Mouse (Mus musculus) lung, adult 2 months (tissue): ENCODE data around the gene Chic2. TPM values are rescaled to one million over a fixed set of nuclear protein-coding genes. Genes with fewer than 3 reads are reported as not detected.

ENCODE experiments used
- DNase-seq: peaks from one replicate; pipeline ENCODE4 v3.0.0; 2022
- H3K4me1 ChIP-seq: fragments of 200-500 bp; 2 replicates; pipeline ENCODE4 v1.6.1; 2011; ENCODE audit warnings: low read length; ENCODE audit not compliant: control insufficient read depth, insufficient read depth
- H3K4me3 ChIP-seq: fragments of 200-500 bp; replicated peaks from 2 replicates; pipeline ENCODE3; 2011; ENCODE audit warnings: low read depth, mild to moderate bottlenecking, control low read depth, low read length; ENCODE audit errors: extremely low read depth
- CTCF ChIP-seq: fragments of 200-500 bp; IDR thresholded peaks from 2 replicates; pipeline ENCODE4 v1.5.1; 2011; ENCODE audit warnings: mild to moderate bottlenecking, low read length, control low read depth; ENCODE audit not compliant: insufficient read depth
- POLR2A ChIP-seq: fragments of 200-500 bp; IDR thresholded peaks from 2 replicates; pipeline ENCODE4 v1.6.1; 2011; ENCODE audit warnings: low read depth, mild to moderate bottlenecking, control low read depth, low read length, borderline replicate concordance; ENCODE audit errors: extremely low read depth
- whole genome bisulfite sequencing: fragments of 180-500 bp; shearing (Covaris S2); methylation state at CpG from one replicate; pipeline ENCODE4 v1.1.7; 2018; 5-methylcytosine and 5-hydroxymethylcytosine counted together
- polyA plus RNA-seq: library from polyadenylated mRNA; depleted of rRNA; stranded (reverse); fragments of >200 nt; gene quantifications from 2 replicates; pipeline ENCODE4 v1.2.3, GENCODE M21; 2012; rRNA removed

The Chic2 gene
- polyA plus RNA-seq, 1 experiment: 10.6 TPM

- no peak overlapping the region for H3K4me3 ChIP-seq
- no peak for DNase-seq
- TF ChIP-seq CTCF: no peak
- TF ChIP-seq POLR2A: no peak
- WGBS: 66% methylated on average over 5 of the region's 5 CpGs
- no peaks in the 10 kb centered on the region for H3K4me1 ChIP-seq
Measured at GRCm38 (mm10) chr5:74962771-74963170, 81.8 kb downstream of the Chic2 start.

- 35% methylated on average over 14 of the region's 14 CpGs for WGBS
- TF ChIP-seq CTCF: peak; percentile 59
- no peak for TF ChIP-seq POLR2A
- Histone ChIP-seq H3K4me1 (no peaks in the 10 kb centered on the region; the same call in 1 of the 2 replicates), H3K4me3 (no peak overlapping the region)
- DNase-seq: peak; percentile 66
Measured at GRCm38 (mm10) chr5:74960840-74961543, 83.6 kb downstream of the Chic2 start.

- Histone ChIP-seq H3K4me1 (no peaks in the 10 kb centered on the region; the same call in 1 of the 2 replicates), H3K4me3 (no peak overlapping the region)
- no peak for TF ChIP-seq POLR2A
- no peak for TF ChIP-seq CTCF
- DNase-seq: no peak
- 53% methylated on average over 9 of the region's 9 CpGs for WGBS
Measured at GRCm38 (mm10) chr5:74960306-74960705, 84.3 kb downstream of the Chic2 start.

GRCm38 (mm10) chr5:74957293-74958076, 87.1 kb downstream of the Chic2 start:
- Histone ChIP-seq H3K4me1 (no peaks in the 10 kb centered on the region; the same call in 1 of the 2 replicates), H3K4me3 (no peak overlapping the region)
- WGBS: 48% methylated on average over 10 of the region's 10 CpGs
- TF ChIP-seq POLR2A (no peak), CTCF (no peak)
- no peak for DNase-seq

- H3K4me3 ChIP-seq: no peak overlapping the region
- no peak for TF ChIP-seq POLR2A
- no peak for TF ChIP-seq CTCF
- WGBS: 39% methylated on average over 9 of the region's 9 CpGs
- no peak for DNase-seq
- H3K4me1 ChIP-seq: no peaks in the 10 kb centered on the region; the same call in 1 of the 2 replicates
Measured at GRCm38 (mm10) chr5:74956335-74956734, 88.2 kb downstream of the Chic2 start.

- 81% methylated on average over 1 of the region's 1 CpGs for WGBS
- Histone ChIP-seq H3K4me3 (no peak overlapping the region), H3K4me1 (no peaks in the 10 kb centered on the region; the same call in 1 of the 2 replicates)
- DNase-seq: no peak
- TF ChIP-seq POLR2A (no peak), CTCF (no peak)
Measured at GRCm38 (mm10) chr5:74955565-74955964, 89.0 kb downstream of the Chic2 start.

- Histone ChIP-seq H3K4me3 (no peak overlapping the region), H3K4me1 (no peaks in the 10 kb centered on the region; the same call in 1 of the 2 replicates)
- WGBS: 46% methylated on average over 2 of the region's 2 CpGs
- TF ChIP-seq POLR2A: no peak
- no peak for TF ChIP-seq CTCF
- DNase-seq: no peak
Measured at GRCm38 (mm10) chr5:74952938-74953337, 91.6 kb downstream of the Chic2 start.

- no peak overlapping the region for H3K4me3 ChIP-seq
- DNase-seq: no peak
- no peaks in the 10 kb centered on the region; the same call in 1 of the 2 replicates for H3K4me1 ChIP-seq
- WGBS: 61% methylated on average over 5 of the region's 5 CpGs
- no peak for TF ChIP-seq POLR2A
- TF ChIP-seq CTCF: no peak
Measured at GRCm38 (mm10) chr5:74951375-74951774, 93.2 kb downstream of the Chic2 start.

- no peak for TF ChIP-seq CTCF
- Histone ChIP-seq H3K4me3 (no peak overlapping the region), H3K4me1 (no peaks in the 10 kb centered on the region)
- DNase-seq: no peak
- 64% methylated on average over 7 of the region's 7 CpGs for WGBS
Measured at GRCm38 (mm10) chr5:74949298-74949697, 95.3 kb downstream of the Chic2 start.

GRCm38 (mm10) chr5:74948482-74948881, 96.1 kb downstream of the Chic2 start:
- TF ChIP-seq CTCF (no peak), POLR2A (no peak)
- 49% methylated on average over 8 of the region's 8 CpGs for WGBS
- Histone ChIP-seq H3K4me3 (no peak overlapping the region), H3K4me1 (no peaks in the 10 kb centered on the region)
- no peak for DNase-seq

Other genes starting within 250 kb of the Chic2 start
- gene Gsx2, start 30.8 kb upstream of the Chic2 start, polyA plus RNA-seq: not detected in 2 replicates
- 51.0 and 82.2 TPM in 2 replicates for gene Pdgfra, start 107.5 kb upstream of the Chic2 start, polyA plus RNA-seq